Mouse (Mus musculus) lung, adult 2 months (tissue): Measurements from ENCODE around the gene Nptx2. TPM values are rescaled to one million over a fixed set of nuclear protein-coding genes. Genes with fewer than 3 reads are reported as not detected.

Source experiments
- DNase-seq: peaks from one replicate; pipeline ENCODE4 v3.0.0; 2022
- H3K4me1 ChIP-seq: fragments of 200-500 bp; 2 replicates; pipeline ENCODE4 v1.6.1; 2011; ENCODE audit warnings: low read length; ENCODE audit not compliant: control insufficient read depth, insufficient read depth
- H3K4me3 ChIP-seq: fragments of 200-500 bp; replicated peaks from 2 replicates; pipeline ENCODE3; 2011; ENCODE audit warnings: low read depth, mild to moderate bottlenecking, control low read depth, low read length; ENCODE audit errors: extremely low read depth
- CTCF ChIP-seq: fragments of 200-500 bp; IDR thresholded peaks from 2 replicates; pipeline ENCODE4 v1.5.1; 2011; ENCODE audit warnings: mild to moderate bottlenecking, low read length, control low read depth; ENCODE audit not compliant: insufficient read depth
- POLR2A ChIP-seq: fragments of 200-500 bp; IDR thresholded peaks from 2 replicates; pipeline ENCODE4 v1.6.1; 2011; ENCODE audit warnings: low read depth, mild to moderate bottlenecking, control low read depth, low read length, borderline replicate concordance; ENCODE audit errors: extremely low read depth
- WGBS: fragments of 180-500 bp; shearing (Covaris S2); methylation state at CpG from one replicate; pipeline ENCODE4 v1.1.7; 2018; 5-methylcytosine and 5-hydroxymethylcytosine counted together
- polyA plus RNA-seq: library from polyadenylated mRNA; depleted of rRNA; stranded (reverse); fragments of >200 nt; gene quantifications from 2 replicates; pipeline ENCODE4 v1.2.3, GENCODE M21; 2012

The Nptx2 gene
- polyA plus RNA-seq, 1 experiment: 1.4 TPM

- no peak overlapping the region for H3K4me3 ChIP-seq
- 68% methylated on average over 10 of the region's 10 CpGs for WGBS
- H3K4me1 ChIP-seq: no peaks in the 10 kb centered on the region
- TF ChIP-seq POLR2A (no peak), CTCF (no peak)
- DNase-seq: no peak
Measured at GRCm38 (mm10) chr5:144524774-144525173, 20.9 kb upstream of the Nptx2 start.

- TF ChIP-seq POLR2A (no peak), CTCF (no peak)
- Histone ChIP-seq H3K4me1 (no peaks in the 10 kb centered on the region), H3K4me3 (no peak overlapping the region)
- DNase-seq: no peak
- 94% methylated on average over 11 of the region's 11 CpGs for WGBS
Measured at GRCm38 (mm10) chr5:144529123-144529522, 16.6 kb upstream of the Nptx2 start.

DNA sequence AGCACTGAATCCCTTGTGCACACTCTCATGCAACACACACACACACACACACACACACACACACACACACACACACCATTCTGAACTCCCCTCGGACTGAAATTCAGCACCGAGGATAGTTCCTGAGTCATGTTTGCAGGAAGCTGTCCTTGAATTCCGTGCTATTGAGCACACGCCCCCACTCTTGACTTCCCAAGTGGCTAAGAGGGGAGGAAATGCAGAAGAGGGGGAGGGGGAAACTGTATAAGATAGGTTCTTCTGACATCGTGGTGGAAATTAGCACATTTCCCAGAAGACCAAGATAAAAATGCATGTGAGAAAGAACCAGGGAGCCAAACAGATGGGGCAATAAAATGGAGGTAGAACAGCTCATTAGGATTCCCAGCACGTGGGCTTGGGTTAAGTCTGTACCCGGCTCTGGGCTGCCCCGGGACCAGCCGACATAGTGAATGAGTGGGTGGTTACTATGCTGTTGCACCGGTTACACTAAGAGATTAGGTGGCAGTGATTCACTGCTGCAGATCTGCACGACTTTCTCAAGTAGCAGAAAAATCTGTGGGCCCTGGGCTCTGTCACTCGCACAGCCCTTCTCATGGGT, 2.9 kb upstream of the Nptx2 start:
- DNase-seq: no peak
- H3K4me3 ChIP-seq: no peak overlapping the region
- WGBS: 18% methylated on average over 12 of the region's 12 CpGs
- no peak for TF ChIP-seq CTCF
- no peak for TF ChIP-seq POLR2A
- no peaks in the 10 kb centered on the region for H3K4me1 ChIP-seq

GRCm38 (mm10) chr5:144546423-144546995, 807 bp downstream of the Nptx2 start:
- no peak for TF ChIP-seq POLR2A
- no peak for TF ChIP-seq CTCF
- Histone ChIP-seq H3K4me3 (no peak overlapping the region), H3K4me1 (no peaks in the 10 kb centered on the region)
- 7% methylated on average over 34 of the region's 34 CpGs for WGBS
- DNase-seq: no peak

DNA sequence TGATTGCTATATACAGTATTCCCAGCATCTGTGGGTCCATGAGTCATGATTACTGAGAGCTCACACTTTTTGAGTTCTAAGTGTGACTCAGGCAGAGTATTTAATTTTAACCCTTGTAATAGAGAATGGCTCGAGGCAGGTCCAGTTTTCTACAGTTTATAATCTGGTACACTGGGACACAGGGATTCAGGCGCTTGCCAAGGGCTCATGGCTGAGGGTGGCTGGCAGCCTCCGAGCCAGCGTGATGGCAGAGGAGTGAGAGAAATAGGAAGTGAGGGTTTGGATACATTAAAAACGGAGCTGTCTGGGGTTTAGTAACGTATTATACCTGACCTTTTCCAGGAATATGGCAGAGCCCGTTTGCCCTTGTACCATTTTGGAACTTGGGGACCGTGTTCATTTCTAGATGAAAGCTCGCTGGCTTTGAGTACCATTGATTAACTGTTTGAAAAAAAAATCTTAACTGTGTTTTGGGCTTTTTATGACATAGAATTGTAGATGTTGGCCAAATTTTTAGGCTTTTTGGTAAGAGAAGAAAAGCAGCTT, 1.7 kb downstream of the Nptx2 start:
- WGBS: 13% methylated on average over 9 of the region's 9 CpGs
- TF ChIP-seq POLR2A (no peak), CTCF (no peak)
- Histone ChIP-seq H3K4me3 (no peak overlapping the region), H3K4me1 (no peaks in the 10 kb centered on the region)
- DNase-seq: no peak

DNA sequence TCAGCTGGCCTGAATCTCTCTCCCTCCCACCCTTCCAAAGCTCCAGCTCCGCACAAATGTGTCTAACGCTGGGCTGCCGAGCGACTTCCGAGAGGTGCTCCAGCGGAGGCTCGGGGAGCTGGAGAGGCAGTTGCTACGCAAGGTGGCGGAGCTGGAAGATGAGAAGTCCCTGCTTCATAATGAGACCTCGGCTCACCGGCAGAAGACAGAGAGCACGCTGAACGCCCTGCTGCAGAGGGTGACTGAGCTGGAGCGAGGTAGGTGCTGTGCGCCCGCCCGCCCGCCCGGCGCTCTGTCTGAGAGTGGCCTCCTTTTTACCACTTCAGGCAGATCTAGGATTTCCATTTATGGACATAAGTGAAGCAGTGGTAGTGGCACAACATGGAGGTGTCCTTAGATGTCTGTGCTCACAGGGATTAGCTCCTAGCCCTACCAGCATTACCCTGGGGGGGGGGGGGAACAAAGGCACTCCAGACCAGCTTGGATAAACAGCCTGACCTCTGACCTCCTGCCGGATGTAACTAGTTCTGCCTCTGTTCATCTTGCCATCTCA, 2.5 kb downstream of the Nptx2 start:
- 10% methylated on average over 21 of the region's 21 CpGs for WGBS
- Histone ChIP-seq H3K4me3 (no peak overlapping the region), H3K4me1 (no peaks in the 10 kb centered on the region)
- no peak for DNase-seq
- no peak for TF ChIP-seq POLR2A
- no peak for TF ChIP-seq CTCF

DNA sequence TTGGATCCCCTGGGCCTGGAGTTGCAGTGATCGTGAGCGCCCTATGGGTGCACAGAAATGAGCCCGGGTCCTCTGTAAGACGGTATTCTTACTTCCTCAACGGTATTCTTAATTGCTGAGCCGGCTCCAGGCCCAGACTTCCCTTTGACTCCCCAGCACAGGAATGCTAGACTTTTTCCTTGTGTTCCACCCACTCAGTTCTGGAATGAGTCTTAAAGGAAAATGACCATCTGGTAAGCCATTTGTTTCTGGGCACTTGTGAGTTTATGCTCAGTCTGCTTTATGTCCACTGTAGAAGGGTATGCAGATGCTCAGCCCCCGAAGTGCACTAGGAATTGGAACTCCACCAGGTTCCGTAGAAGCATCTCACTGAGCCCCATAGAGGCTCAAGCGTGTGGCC, 4.3 kb downstream of the Nptx2 start:
- 79% methylated on average over 9 of the region's 9 CpGs for WGBS
- no peak for TF ChIP-seq POLR2A
- no peak for TF ChIP-seq CTCF
- Histone ChIP-seq H3K4me1 (no peaks in the 10 kb centered on the region), H3K4me3 (no peak overlapping the region)
- DNase-seq: no peak

DNA sequence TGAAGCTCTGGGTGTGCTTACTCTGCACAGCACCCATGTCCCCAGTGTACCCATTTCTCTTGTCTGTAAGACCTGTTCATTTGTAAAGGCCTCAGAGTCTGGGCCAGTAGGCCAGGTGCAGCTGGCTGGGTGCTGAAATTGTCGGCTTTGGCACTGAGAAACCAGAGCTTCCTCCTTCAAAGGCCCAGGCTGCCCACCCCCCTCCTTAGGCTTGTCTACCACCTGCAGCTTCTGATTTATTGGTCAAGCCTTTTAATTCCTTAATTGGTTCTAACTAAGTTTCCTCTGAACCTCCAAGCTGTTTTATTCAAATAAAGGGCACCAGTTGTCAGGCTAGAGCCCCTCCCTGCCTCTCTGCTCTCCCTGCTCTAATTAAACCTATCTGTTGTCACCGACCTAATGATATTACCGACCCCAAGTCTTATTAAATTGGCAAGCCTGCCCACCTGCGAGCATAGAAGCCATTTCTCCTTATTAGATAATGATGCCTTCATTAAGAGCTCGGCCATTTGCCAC, 5.0 kb downstream of the Nptx2 start:
- TF ChIP-seq CTCF (no peak), POLR2A (no peak)
- WGBS: 57% methylated on average over 5 of the region's 5 CpGs
- no peaks in the 10 kb centered on the region for H3K4me1 ChIP-seq
- no peak for DNase-seq
- H3K4me3 ChIP-seq: no peak overlapping the region

DNA sequence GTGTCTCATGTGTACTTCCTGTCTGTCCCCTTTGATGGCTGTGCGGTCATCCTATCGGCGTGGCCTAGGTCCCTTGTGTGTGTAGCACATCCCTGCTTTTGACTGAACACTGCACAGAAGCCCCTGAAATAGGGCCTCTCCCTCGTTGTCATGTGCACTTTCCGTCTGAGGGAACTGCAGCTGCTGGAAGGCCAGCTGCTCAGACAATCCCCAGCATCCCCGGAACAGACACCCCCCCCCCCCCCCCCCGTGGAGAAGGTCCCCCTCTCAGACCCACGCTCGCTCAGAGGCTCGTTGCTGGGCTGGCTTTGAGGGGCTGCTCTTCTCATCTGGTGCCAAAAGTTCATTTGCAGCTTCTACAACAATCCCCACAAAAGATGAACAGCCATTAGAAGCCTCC, 11.0 kb downstream of the Nptx2 start:
- no peak for DNase-seq
- WGBS: 44% methylated on average over 10 of the region's 10 CpGs
- Histone ChIP-seq H3K4me1 (no peaks in the 10 kb centered on the region), H3K4me3 (no peak overlapping the region)
- no peak for TF ChIP-seq POLR2A
- TF ChIP-seq CTCF: no peak

- no peak overlapping the region for H3K4me3 ChIP-seq
- no peak for DNase-seq
- 56% methylated on average over 8 of the region's 8 CpGs for WGBS
- TF ChIP-seq POLR2A (no peak), CTCF (no peak)
- H3K4me1 ChIP-seq: no peaks in the 10 kb centered on the region
Measured at GRCm38 (mm10) chr5:144557363-144557762, 11.7 kb downstream of the Nptx2 start.
